Mouse (Mus musculus): ENCODE results near the gene Nkiras1.

Gene Nkiras1

DNA sequence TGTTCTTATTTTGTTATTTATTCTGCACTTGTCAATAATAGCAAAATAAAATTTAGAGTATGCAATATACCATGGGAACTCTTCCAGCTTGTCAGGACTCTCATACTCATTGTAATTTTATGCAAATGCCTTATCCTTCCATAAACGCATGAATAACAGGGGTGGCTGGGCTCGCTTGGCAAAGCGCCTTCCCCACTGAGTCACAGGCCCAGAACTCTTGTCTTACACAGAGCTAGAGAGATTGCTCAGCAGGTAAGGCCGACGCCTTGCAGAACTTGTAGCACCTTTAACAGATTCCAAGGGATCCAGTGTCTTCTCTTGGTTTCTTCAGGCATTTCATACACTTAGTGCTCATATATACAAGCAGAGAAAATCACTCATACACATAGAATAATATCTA, 9.4 kb downstream of the Nkiras1 start:
- DNase-seq: no peak

DNA sequence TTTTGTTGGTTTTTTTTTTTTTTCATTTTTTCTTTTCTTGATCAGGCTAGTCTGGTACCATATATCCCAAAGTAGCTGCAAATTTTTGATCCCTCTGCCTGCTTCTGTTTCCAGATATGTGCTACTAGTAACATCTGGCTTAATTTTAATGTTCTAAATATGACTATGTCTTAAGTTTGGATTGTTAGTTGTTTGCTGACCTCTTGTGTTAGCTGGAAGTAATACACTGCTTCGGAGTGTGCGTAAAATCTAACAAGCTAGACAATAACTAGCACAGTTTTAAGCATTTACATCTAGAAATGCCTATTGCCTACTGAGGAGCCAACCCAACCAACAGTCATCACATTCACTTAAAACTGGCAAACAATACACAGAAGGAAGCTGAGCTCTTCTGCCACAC, 13.6 kb downstream of the Nkiras1 start:
- DNase-seq: no peak

DNA sequence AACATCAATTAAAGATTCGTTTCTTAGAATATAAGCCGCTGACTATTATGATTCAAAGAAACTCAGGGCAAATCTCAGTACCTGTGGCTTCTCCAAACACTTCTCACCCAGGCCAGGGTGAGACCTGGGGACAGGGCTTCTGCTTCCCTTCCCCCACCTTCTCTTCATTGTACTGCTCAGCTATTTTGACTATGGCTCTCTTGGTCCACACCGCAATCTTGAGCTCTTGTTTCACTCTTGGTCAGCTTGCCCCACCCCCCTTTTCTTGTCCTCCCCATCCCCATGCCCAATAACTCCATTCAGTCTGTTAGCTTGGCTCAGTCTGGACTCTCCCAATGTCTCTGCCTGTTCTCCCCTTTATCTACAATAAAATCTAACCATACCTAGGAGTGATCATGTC, 14.5 kb downstream of the Nkiras1 start:
- no peak for DNase-seq

DNA sequence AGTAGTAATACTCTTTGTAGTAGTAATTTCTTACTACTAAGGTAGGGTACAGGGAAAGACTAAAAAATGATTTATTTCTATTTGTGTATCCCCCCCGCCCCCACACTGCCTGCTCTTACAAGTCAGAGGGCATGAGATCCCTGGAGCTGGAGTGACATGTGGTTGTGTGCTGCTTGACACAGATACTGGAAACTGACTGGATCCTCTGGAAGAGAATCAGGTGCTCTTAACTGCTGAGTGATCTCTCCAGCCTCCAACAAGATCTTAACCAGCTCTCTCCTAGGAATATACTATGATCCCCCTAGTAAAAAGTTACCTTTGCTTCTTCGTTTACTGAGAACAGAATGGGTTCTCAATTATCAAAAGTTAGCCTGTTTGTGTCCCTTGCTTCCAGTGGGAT, 15.5 kb downstream of the Nkiras1 start:
- no peak for DNase-seq

DNA sequence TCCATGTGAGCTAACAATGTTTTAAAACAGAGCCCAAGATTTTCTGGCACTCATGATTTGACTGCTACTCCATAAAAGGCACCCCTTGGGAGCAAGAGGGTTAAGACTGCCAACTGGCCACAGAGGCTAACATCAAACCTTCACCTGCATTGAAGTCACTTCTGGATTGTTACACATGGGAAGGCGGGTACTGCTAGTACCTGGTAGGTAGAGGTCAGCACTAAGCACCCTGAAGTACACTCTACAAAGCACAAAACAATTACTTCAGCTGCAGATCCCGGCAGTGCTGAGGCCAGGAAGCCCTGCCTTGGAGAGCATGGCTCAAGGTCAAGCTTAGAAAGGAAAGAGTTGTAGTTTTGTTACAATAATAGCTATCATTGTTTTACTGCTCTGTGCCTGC, 16.5 kb downstream of the Nkiras1 start:
- DNase-seq: no peak

DNA sequence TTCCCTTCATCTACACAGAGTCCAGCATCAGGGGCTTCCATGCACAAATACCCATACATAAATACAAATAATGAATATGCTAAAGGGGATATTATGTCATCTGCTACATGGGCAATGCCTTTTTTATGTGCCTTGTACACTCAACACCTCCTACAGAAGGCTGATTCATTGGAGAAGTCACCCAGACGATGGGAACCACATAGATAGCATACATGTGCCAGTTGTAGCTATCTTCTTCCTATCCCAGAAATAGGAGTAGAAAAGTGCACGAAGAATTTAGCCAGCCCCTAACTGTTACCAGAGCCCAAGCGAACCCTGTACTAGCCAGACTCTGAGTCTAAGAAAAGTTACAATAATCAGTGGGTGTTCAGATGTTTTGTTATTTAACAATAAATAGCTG, 21.2 kb downstream of the Nkiras1 start:
- DNase-seq: no peak

DNA sequence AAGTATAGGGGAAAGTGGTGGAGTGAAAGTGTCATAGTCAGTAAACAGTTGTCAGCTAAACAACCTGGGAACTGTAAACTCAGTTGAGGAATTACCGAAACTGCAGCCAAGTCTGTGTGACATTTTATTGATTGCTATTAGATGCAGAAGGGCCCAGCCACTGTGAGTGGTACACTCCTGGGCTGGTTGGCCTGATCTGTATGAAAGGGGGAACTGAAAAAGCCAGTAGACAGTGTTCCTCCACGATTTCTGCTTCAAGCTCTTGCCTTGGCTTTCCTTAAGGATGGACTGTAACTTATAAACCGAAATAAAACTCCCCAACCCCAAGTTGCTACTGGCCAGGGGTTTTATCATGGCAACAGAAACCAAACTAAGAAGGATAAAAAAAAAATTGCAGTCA, 21.6 kb downstream of the Nkiras1 start:
- DNase-seq: no peak

DNA sequence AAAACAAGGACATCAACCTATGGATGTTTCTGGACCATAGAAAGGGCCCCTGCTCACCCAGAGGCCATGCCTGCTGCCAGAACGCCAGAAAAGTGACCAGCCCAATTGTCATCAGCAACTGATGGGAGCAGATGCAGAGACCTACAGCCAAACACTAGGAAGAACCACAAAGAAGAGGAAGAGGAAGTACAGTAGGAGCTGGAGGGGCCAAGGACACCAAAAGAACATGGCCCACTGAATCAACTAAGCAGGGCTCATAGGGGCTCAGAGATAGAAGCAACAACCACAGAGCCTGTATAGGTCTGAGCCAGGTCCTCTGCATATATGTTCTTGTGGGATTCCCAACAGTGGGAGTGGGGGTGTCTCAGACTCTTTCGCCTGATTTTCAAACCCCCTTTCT, 26.5 kb downstream of the Nkiras1 start:
- DNase-seq: no peak

DNA sequence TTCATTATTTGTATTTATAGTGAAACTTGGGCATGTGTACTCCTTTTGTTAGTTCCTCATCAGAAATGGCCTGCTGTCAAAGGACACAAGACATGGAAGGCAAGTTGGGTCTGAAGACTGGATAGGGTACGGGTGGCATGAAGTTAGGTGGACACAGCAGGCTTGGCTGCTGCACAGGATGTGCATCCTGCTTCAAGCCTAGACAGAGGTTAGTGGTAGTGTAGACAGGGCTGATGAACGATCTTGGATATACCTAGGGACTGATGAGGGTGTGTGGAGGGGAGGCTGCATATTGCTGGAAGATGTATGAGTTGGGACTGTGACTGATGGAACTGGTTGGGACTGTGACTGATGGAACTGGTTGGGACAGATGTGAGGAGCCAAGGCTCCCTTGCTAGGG, 27.9 kb downstream of the Nkiras1 start:
- no peak for DNase-seq

DNA sequence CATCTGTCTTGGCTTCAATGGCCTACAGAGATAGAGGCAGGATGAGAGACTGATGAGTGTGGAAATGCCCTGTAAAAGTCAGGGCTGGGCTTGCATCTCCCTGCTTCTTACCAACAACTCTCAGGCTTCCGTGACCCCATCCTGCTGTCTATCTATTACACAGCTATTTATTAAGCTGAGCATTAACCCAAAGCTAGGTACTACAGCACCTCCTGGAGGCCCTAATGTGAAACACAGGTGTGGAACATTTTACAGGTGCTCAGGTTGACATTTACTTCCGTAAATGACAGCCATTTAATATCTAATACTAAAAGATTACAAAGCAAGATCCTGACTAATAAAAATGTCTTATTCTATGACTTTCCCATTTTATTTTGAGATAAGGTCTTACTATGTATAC, 29.7 kb downstream of the Nkiras1 start:
- no peak for DNase-seq

DNA sequence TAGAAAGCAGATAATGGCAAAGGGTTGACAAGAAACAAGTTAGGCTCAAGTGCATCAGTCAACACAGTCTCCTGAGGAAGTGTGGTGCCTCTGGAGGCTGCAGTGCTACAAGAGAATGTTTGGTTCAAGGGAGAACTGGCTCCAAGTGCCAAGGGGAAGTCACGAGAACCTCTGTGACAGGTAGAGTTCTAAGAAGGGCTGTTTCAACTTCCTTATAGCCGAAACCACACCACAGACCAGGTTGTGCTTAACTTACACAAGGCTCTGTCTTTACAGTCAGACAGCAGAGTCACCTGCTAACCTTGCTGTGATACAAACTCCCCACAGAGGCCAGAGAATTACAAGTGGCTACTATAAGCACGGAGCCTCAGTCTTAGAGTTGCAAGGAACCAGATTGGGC, 30.7 kb downstream of the Nkiras1 start:
- no peak for DNase-seq

DNA sequence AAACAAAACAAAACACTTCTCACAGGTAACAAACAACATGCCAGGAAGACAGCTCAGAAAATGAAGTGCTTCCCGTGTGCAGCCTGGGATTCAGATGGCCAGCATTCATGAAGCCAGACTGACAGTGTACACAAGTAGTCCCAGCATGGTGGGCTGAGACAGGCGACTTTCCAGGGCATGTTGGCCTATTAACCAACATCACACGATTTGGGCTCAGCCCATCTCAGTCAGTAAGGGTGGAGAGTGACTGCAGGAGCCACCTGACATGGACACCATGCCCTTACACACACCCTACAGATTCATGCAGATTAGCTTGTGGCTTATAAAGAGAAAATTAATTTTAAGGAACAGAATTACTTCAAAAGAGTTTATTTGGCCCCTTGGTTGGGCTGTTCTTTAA, 31.8 kb downstream of the Nkiras1 start:
- no peak for DNase-seq

DNA sequence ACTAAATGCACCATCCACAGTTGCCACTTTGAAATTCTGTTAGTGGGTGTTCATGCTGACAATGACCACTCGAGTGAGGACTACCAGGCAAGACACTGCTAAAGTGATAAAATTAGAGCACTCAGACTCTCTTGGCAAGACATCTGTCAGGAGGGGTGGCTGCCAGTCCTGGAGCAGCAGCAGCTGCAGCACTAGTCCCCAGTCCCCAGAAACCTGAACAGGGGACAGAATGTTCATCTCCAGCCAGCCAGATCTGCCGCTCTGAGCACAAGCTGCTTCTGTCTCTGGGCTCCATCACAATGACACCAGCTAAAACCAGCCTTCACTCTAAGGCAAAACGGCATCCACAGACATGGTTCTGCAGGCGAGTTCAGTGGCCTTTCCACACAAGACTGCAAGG, 32.3 kb downstream of the Nkiras1 start:
- DNase-seq: no peak

DNA sequence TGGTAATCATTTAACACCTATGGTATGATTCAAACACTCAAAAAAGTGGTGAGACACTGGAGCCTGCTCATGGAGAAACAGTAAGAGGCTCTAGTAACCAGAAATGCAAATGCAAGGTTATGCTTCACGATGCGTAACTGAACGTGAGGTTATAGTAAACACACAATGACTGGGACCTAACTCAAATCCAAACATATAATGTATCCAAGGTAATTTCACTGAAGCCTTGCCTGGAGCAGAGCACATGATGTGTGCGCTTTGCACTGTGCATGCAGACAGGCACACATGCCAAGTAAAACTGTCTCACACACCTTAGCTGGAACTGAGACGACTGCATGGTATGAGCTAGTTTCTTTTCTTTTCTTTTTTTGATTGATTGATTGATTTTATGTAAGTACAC, 33.2 kb downstream of the Nkiras1 start:
- no peak for DNase-seq

DNA sequence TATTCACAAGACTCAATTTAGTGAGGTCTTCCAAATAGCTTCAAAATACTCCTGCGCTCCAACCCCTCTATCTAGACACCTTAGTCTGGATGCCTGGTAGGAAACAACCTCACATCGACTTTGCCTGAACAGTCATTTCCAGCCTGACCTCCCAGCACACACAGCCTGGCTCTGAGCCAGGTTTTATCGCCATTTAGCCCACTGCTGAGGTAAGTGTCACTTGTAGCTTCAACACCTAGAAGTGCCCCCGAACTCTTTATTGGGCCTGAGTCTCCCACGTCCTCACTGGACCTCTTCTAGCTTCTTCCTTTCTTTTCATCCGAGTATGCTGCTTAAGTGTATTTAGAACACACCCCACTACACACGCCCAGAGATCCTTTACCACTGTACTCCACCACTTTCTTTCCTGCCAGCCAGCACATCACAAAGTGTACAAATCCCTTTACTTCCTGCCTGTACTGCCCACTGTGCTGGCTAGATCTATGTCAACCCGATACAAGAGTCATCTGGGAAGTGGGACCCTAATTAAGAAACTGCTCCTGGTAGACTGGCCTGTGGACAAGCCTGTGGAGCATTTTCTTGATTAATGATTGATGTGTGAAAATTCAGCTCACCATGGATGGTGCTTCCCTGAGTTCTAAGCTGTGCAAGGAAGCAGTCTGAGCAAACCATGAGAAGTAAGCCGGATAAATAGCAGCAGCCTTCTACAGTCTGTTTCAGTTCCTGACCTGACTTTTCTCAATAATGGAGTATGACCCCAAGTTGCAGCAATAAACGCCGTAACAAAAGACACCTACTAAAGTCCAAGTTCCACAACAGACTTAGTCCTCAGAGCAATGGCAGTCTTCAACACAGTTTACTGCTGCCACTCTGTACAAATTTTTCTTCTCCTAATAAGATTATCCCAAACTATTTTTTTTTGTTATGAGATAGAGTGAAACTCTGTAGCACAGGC, 46.8 kb downstream of the Nkiras1 start:
- DNase-seq: no peak

DNA sequence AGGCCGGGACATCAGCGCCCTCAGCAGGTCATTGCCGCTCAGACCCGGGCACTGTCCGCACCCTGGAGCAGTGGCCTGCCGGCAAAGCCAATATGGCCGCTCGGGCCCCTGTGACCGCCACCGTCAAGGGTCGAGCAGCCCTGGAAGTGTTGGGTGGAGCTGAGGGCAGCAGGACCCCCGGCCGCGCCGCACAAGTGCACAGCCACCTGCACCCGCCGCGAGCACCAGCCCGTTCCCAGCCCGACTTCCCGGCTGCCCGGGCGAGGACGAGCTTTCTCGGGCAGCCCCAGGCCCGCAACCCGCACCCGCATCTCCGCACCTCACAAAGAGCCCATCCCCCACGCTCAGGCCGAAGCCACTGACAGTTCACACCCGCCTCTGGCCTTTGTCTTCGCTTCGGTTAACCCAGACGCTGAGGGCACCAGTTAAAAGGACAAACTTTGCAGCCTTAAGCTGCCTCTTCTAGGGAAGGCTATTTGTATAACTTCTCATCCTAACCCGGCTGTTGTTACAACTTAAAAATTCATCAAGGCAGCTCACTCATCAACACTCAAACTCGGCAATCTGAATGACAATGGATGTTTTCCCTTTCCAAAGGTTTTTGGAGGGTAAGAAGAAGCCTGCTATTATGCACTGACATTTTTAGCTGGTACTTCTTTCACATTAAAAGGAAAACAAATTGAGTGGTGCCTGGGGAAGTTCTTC, 56.2 kb downstream of the Nkiras1 start:
- DNase-seq: peak; percentile 40

DNA sequence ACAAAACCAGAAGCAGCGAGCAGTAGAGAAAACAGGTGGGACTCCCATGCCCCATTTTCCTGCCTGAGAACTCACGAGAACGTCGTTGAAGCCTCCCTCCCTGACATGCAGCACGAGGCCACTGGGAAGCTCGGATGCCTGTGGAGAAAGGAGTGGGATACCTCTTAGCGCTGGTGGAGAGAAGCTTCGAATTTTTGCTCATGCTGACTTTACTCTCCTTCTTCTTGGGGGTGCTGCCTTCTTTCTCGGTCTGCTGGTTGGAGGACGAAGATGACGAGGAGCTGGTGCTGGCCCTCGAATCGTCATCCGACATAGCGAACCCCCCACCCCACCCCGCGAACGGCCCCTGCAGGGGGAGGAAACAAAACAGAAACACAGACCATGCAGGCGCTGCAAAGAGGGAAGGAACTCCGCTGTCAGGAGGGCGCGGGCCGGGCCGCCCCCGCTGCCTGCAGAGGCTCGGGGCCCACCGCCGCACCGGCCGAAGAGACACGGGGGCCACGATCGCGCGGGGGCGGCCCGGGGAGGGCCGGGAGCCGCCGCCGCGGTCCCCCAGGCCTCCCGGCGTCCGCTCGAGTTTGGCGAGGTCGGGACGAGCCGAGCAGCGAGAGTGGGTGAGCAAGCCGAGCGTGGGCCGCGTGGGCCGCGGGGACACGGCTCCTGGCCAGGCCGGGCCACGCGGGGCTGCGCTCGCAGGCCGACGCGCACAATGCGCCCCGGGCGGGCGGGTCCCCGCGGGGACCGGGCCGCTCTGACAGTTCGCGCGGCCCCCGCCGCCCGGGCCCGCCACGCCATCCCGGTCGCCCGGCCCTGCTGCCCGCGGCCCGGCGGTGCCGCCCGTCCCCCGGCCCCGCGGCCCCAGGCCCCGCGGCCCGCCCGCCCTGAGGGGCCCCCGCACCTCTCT, 60.1 kb downstream of the Nkiras1 start:
- peak; percentile 40 for DNase-seq

DNA sequence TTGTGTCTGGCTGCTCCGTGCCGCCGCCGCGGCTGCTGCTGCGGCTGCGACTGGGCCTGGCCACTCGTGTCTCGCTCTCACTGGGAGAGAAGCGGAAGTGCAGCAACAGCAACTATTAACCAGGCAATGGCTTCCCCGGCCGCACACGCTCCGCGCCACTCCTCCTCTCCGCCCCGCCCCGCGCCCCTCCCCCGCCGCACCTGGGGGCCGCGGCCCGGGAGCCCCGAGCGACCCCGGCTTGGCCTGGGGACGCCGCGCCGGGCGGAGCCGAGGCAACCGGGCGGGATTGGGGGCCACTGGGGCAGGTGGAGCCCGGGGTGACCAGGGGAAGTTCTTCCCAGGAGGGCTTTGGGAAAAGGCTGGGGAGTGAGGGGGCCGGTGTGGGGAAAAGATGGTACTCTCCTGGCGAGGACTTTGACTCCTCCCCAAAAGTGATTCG, 60.8 kb downstream of the Nkiras1 start, which contains the start of gene Ube2e1:
TSS of gene Ube2e1 (minus strand) at position 167 of the 439 bp plus-strand sequence.
- DNase-seq: peak; percentile 84
